Mouse (Mus musculus) kidney, adult 11 months (tissue): ENCODE results near the gene Phykpl.
A peak's percentile ranks its signal among the peaks of the same experiment; 100 is the strongest.

Experiments used
- DNase-seq: peaks from one replicate; pipeline ENCODE4 v3.0.0; 2022

The Phykpl gene

GRCm38 (mm10) chr11:51584431-51585248 lies at the start of gene Phykpl:
Gene Phykpl, plus strand, starts transcription at chr11:51584757.
- DNase-seq, result peak; percentile 99

- no peak for DNase-seq
Measured at GRCm38 (mm10) chr11:51538388-51538787, 46.2 kb upstream of the Phykpl start.

- no peak for DNase-seq
Measured at GRCm38 (mm10) chr11:51538919-51539758, 45.4 kb upstream of the Phykpl start.

GRCm38 (mm10) chr11:51539759-51540282 lies 44.7 kb upstream of the Phykpl start:
- DNase-seq, result peak; percentile 96

GRCm38 (mm10) chr11:51542424-51542823 lies 42.1 kb upstream of the Phykpl start:
- peak; percentile 17 for DNase-seq

- no peak for DNase-seq
Measured at GRCm38 (mm10) chr11:51543487-51544050, 41.0 kb upstream of the Phykpl start.

- no peak for DNase-seq
Measured at GRCm38 (mm10) chr11:51544413-51544812, 40.1 kb upstream of the Phykpl start.

- DNase-seq, result no peak
Measured at GRCm38 (mm10) chr11:51545811-51546210, 38.7 kb upstream of the Phykpl start.

- DNase-seq, result peak; percentile 10
Measured at GRCm38 (mm10) chr11:51551253-51551652, 33.3 kb upstream of the Phykpl start.

- no peak for DNase-seq
Measured at GRCm38 (mm10) chr11:51552091-51552490, 32.5 kb upstream of the Phykpl start.

- no peak for DNase-seq
Measured at GRCm38 (mm10) chr11:51554590-51554989, 30.0 kb upstream of the Phykpl start.

GRCm38 (mm10) chr11:51555066-51555465 lies 29.5 kb upstream of the Phykpl start:
- DNase-seq, result no peak

GRCm38 (mm10) chr11:51563276-51563675 lies 21.3 kb upstream of the Phykpl start:
- no peak for DNase-seq

- peak; percentile 69 for DNase-seq
Measured at GRCm38 (mm10) chr11:51565062-51565461, 19.5 kb upstream of the Phykpl start.

GRCm38 (mm10) chr11:51565951-51566350 lies 18.6 kb upstream of the Phykpl start:
- DNase-seq, result no peak

- no peak for DNase-seq
Measured at GRCm38 (mm10) chr11:51568801-51569200, 15.8 kb upstream of the Phykpl start.

GRCm38 (mm10) chr11:51576454-51576853 lies 8.1 kb upstream of the Phykpl start:
- DNase-seq, result no peak

GRCm38 (mm10) chr11:51577587-51577986 lies 7.0 kb upstream of the Phykpl start:
- DNase-seq, result no peak

- no peak for DNase-seq
Measured at GRCm38 (mm10) chr11:51579024-51579423, 5.5 kb upstream of the Phykpl start.

GRCm38 (mm10) chr11:51582713-51583112 lies 1.8 kb upstream of the Phykpl start:
- peak; percentile 73 for DNase-seq

GRCm38 (mm10) chr11:51584057-51584430 lies 513 bp upstream of the Phykpl start:
- DNase-seq, result no peak

- peak; percentile 33 for DNase-seq
Measured at GRCm38 (mm10) chr11:51585608-51586252, 1.2 kb downstream of the Phykpl start.

GRCm38 (mm10) chr11:51586411-51586810 lies 1.9 kb downstream of the Phykpl start:
- DNase-seq, result no peak
